Mouse (Mus musculus): Measurements from ENCODE around the gene Epha8.

Epha8 gene

DNA sequence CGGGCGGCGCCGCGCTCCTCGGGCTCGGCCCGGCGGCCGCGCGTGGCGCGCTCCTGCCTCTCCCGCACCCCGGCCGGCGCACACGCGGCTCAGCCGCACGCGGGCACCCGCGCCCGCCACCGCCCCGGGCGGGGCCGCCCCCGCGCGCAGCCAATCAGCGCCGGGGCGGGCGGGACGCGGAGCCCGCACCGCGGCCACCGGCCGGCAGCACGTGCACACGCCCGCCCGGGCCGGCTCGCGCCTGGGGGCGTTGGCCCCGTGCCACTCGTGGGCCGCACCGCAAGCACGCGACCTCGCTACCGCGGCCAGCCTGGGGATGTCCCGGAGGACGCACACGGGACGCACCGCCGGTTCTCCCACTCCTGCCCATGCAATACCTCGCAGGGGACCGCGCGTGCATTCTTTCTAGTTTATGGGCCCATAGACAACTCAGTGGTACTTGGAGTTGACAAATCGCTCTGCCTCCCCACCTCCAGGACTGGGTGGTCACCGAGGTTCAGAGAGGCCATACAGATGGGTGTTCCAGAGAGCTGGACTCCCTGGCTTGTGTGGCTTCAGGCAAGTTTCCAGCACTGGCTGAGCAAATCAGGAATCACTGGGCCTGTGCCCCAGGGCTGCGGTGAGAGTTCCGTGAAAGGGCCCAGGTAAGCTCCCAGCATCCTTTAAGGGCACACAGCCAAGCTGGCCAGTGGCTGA is at the start of gene Epha8:
Gene Epha8, minus strand, starts transcription at position 66 of the 696 bp plus-strand sequence.
- no peak for DNase-seq (ENCODE audit: extremely low read depth, low read depth, low spot score)

DNA sequence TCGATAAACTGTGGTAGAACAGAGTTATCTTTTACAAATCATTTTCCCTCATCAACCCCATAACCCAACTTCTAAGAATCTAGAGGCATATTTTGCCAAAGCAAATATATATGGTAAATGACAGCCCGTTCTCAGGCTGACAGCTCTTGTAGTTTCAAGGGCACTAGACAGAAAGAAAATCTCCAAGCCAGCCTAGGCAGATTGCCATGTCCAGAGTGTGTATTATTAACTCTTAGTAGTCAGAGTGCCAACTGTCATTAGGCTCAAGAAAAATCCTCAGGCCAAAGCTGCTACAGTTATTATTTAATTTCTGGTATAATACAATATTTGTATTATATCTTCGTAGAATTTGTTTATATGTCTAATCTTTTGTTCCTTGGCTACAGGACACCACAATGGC is 45.2 kb upstream of the Epha8 start:
- no peak for DNase-seq (ENCODE audit: extremely low read depth, low read depth, low spot score)

- DNase-seq (ENCODE audit: extremely low read depth, low read depth, low spot score) = no peak
Observed at GRCm38 (mm10) chr4:137001020-137001419, 44.4 kb upstream of the Epha8 start.

GRCm38 (mm10) chr4:136998371-136998770 is 41.8 kb upstream of the Epha8 start:
- no peak for DNase-seq (ENCODE audit: extremely low read depth, low read depth, low spot score)

GRCm38 (mm10) chr4:136997723-136998345 is 41.2 kb upstream of the Epha8 start:
- no peak for DNase-seq (ENCODE audit: extremely low read depth, low read depth, low spot score)

DNA sequence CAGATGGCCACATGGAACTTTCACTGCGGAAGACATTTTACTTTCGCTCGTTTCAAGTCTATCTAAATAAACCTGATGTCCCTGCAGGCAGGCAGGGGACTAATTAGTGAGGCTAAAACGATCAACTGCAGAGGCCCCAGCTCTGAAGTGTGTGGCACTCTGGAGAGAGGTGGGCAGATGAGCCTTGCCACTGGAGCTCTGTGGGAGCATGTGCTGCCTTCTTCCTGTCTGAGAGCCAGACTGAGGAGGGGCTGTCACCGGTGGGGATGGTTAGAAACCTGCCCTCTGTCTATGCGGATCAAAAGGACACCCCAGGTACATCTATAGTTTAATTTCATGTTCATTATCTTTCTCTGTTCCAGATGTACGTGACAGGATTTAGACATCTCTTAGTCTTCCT is 40.3 kb upstream of the Epha8 start:
- no peak for DNase-seq (ENCODE audit: extremely low read depth, low read depth, low spot score)

DNA sequence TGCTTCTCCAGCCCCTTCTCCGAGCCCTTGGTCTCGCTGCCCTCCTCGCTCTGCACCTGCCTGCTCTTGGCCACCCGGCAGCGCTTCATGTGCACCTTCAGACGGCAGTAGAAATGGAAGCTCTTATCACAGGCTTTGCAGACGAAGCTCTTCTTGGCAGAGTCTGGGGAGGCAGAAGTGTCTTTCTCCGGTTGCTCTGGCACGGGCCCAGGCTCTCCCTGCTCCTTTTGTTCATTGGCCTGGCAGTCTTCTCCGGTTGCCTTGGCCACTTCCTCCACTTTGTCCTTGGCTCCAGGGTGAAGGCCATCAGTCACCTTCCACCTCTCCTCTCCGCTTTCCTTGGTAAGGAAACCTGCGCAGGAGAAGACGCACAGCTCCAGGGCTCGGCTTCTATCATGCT is 38.7 kb upstream of the Epha8 start:
- DNase-seq (ENCODE audit: extremely low read depth, low read depth, low spot score) = no peak

DNA sequence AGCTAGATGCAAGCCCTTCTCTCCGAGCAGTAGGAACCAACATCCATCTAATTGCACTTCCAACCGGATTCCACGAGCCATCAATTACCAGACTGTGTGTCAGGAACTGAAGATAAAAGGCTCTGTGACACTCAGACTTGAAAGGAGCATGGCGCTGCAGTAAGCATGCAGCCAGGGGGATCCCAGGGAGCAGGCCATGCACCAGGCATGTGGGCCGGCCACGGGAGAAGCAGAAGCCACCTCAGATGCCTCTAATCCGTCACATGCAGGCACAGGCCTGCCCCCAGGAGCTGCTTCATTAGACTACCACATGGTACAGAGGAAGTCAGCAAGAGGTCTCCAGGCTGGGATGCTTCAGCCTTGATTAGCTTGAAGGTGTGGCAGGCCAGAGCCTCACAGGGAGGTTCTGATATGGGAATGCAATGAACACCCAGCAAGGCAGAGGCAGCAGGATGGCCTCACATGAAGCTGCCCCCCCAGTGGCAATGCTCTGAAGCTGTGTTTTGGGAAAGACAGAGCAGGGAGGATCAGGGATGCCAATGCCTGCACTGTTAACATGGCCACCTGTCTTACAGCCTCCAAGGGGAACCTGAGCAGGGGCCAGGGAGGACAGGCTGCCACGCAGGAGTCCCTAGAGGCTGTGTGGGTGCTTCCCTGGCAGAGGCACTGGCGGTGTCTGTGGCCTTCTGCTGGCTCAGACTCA is 25.5 kb upstream of the Epha8 start:
- DNase-seq (ENCODE audit: extremely low read depth, low read depth, low spot score) = no peak

DNA sequence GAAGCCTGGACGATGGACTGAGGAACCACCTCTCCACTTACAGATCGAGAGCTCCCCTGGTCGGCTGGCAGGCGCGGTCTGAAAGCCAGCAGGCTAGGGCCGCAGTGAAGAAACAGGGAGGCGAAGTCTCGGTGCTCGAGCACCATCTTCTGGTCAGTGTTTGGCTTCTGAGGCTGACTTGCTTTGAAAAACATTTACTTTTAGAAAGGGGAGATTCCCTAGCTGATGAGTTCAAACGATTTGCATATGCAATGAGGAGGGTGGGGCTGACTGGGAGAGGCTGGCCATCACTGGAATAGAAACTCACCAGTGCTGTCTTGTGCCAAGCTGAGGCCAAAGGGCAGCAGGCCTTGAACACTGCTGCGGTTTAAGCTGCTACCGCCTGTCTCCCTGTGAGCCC is 24.7 kb upstream of the Epha8 start:
- DNase-seq (ENCODE audit: extremely low read depth, low read depth, low spot score) = no peak

GRCm38 (mm10) chr4:136980921-136981320 is 24.3 kb upstream of the Epha8 start:
- DNase-seq (ENCODE audit: extremely low read depth, low read depth, low spot score) = no peak

GRCm38 (mm10) chr4:136977244-136977643 is 20.6 kb upstream of the Epha8 start:
- no peak for DNase-seq (ENCODE audit: extremely low read depth, low read depth, low spot score)

DNA sequence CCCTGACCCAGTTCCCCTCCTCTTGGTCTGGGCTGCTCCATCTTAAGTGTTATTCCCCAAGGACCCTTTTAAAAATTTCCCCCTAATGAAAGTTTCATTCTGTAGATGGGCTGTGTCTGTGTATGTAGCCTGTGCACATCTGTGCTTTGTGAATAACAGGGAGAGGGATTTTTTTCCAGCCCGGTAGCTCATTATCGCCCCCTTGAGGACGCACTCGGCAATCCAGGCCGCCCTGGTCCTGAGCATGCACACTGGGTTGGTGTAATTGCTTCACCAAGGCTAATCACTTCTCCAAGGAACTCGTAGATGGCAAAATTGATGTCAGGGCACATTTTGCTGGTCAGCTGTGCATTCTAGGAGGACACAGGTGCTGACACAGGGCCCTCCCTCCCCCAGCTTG is 14.3 kb upstream of the Epha8 start:
- no peak for DNase-seq (ENCODE audit: extremely low read depth, low read depth, low spot score)

- DNase-seq (ENCODE audit: extremely low read depth, low read depth, low spot score) = no peak
Observed at GRCm38 (mm10) chr4:136969503-136970276, 13.1 kb upstream of the Epha8 start.

- DNase-seq (ENCODE audit: extremely low read depth, low read depth, low spot score) = no peak
Observed at GRCm38 (mm10) chr4:136969096-136969495, 12.5 kb upstream of the Epha8 start.

DNA sequence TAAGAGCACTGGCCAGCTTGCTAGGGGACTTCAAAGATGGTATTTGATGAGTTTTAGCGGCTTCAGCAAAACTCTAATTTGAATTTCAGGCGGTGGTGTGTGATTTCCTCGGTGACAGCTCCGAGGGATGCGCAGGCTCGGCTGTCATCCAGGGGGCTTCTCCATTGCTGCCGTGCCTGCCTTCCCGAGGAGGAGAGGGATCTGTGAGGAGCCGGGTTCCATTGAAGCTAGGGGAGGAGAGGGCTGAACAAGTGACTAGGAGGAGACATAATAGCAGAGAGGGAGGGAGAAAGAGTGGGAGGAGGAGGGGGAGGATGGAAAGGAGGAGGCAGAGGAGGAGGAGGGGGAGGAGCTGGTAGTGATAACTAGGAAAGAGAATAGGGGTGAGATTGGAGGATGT is 10.9 kb upstream of the Epha8 start:
- no peak for DNase-seq (ENCODE audit: extremely low read depth, low read depth, low spot score)

GRCm38 (mm10) chr4:136966493-136967390 is 10.1 kb upstream of the Epha8 start:
- no peak for DNase-seq (ENCODE audit: extremely low read depth, low read depth, low spot score)

GRCm38 (mm10) chr4:136964990-136965421 is 8.4 kb upstream of the Epha8 start:
- no peak for DNase-seq (ENCODE audit: extremely low read depth, low read depth, low spot score)

GRCm38 (mm10) chr4:136962447-136962846 is 5.8 kb upstream of the Epha8 start:
- DNase-seq (ENCODE audit: extremely low read depth, low read depth, low spot score) = no peak

DNA sequence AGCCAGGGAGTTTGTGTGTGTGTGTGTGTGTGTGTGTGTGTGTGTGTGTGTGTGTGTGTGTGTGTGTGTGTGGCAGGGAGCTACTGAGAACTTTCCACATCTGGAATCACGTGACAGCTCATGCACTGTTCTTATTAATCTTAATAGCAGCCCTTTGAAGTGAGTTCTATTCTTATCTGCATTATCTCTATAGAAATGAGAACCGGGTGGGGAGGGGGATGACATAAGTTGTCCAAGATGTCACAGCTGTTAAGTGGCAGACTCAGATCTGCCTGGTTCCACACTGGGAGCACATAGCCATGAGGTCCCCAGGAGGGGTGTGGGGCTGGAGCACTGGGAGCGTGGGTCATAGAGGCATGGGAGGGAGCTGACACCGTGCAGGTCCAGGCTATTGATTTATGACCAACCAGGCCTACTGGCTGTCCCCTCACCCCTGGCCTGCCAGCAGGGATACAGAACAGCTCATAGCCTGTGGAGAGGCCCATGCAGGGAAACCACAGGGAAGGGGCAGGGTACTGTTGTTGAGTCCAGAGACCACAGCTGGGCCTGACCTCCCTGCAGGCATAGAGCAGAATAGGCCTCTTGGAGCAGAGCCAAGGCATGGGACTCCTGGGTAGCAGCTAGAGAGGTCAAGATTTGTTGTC is 5.1 kb upstream of the Epha8 start:
- DNase-seq (ENCODE audit: extremely low read depth, low read depth, low spot score) = no peak

- DNase-seq (ENCODE audit: extremely low read depth, low read depth, low spot score) = no peak
Observed at GRCm38 (mm10) chr4:136960581-136960980, 4.0 kb upstream of the Epha8 start.

Data from fat pad, adult 2 months (tissue).